Mouse (Mus musculus) liver, embryonic 14.5 days (tissue): ENCODE measurements around the gene Lamtor2.

Source experiments
- CTCF ChIP-seq: IDR thresholded peaks from 2 replicates; pipeline ENCODE4 v1.5.1; 2016; ENCODE audit warnings: antibody characterized with exemption, low read depth, control low read depth
- EP300 ChIP-seq: IDR thresholded peaks from 2 replicates; pipeline ENCODE4 v1.6.1; 2016; ENCODE audit warnings: antibody characterized with exemption, low read depth

GRCm38 (mm10) chr3:88502641-88503504 lies 50.0 kb downstream of the Lamtor2 start:
- TF ChIP-seq EP300: no peak
- TF ChIP-seq CTCF: no peak
